12 mouse cellular contexts compared by ENCODE assay signal in the genomic region with DNA sequence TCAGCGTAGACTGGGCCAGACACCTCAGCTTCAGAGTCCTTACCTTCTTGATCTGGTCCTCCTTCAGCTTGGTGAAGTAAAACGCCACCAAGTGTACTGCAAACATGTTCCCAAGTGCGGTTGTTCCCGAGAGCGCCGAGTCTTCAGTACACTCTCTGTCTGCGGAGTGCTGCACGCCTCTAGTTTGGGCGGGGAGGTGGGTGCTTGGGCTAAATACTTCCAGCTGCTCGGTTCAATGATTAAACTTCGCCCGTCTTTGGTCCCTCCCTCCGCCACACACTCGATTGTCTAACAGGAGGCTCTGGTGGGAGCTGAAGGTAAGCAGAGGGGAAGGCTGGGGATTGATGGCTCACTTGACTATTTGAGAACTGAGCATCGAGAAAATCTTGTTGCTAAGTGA. TPM values are rescaled to one million over a fixed set of nuclear protein-coding genes. Genes with fewer than 3 reads are reported as not detected.
A peak's percentile ranks its signal among the peaks of the same experiment; 100 is the strongest.
DNase-seq lines count a peak whose midpoint lies in the region; ATAC-seq and TF ChIP-seq lines count a peak whose summit lies in the region.
"Had no signal": no experiment of that assay in that cellular context is flagged by ENCODE, and none has a peak within 500 bp of the region (broad histone marks: within the 10 kb centered on the region; RNA-seq: fewer than 3 reads in every experiment).

A gene (minus strand): TSS at position 237 of the 400 bp plus-strand sequence.

- DNase-seq in ES-CJ7 (ENCODE audit: low read depth, low spot score): peak; percentile 21
- peak; percentile 39 for DNase-seq in embryo, embryonic 11 days
- peak; percentile 17 for DNase-seq in kidney, postnatal 10 days
- DNase-seq in lung, adult 2 months: peak; percentile 28
- DNase-seq in urinary bladder, adult 18-20 months (ENCODE audit: low spot score in 2 of 2): no peak
- no peak for DNase-seq in cerebellum, postnatal 10 days
- no peak for DNase-seq in layer of hippocampus, postnatal 36 days
- DNase-seq: cerebellum, adult 11-12 months; midbrain, embryonic 14.5 days; right cerebral cortex, postnatal 14 days had no signal

- no peak for TF ChIP-seq CTCF in lung, adult 2 months (IDR thresholded peaks at IDR 0.05; ENCODE audit: insufficient read depth, low read length)

- H3K4me3 ChIP-seq in lung, adult 2 months (replicated peaks; ENCODE audit: extremely low read depth, low read depth, low read length): no peak within 1 kb of the TSS
- H3K4me3 ChIP-seq in hindbrain, embryonic 12.5 days: no peak within 1 kb of the TSS

- H3K27me3 ChIP-seq in hindbrain, embryonic 12.5 days: peaks cover 3% of the 10 kb centered on the region; the same call in 1 of the 2 replicates

- no peak for ATAC-seq in hindbrain, embryonic 12.5 days (ENCODE audit: low FRiP score)

- no peak within 1 kb of the TSS for H3K27ac ChIP-seq in hindbrain, embryonic 12.5 days

- no peak within 1 kb of the TSS for H3K4me2 ChIP-seq in hindbrain, embryonic 12.5 days (replicated peaks)

- no peak for TF ChIP-seq POLR2A in lung, adult 2 months (IDR thresholded peaks at IDR 0.05; ENCODE audit: borderline replicate concordance, extremely low read depth, low read depth, low read length)

- H3K9ac ChIP-seq in hindbrain, embryonic 12.5 days: no peak within 1 kb of the TSS

- WGBS in lung, adult 2 months: 49% methylated on average over 15 of the region's 15 CpGs
- 49% methylated on average over 15 of the region's 15 CpGs for WGBS in hindbrain, embryonic 12.5 days

- no peaks in the 10 kb centered on the region for H3K9me3 ChIP-seq in hindbrain, embryonic 12.5 days (replicated peaks)

- no peaks in the 10 kb centered on the region for H3K36me3 ChIP-seq in hindbrain, embryonic 12.5 days

- H3K4me1 ChIP-seq in lung, adult 2 months (ENCODE audit: control insufficient read depth, insufficient read depth, low read length): no peaks in the 10 kb centered on the region
- H3K4me1 ChIP-seq in hindbrain, embryonic 12.5 days: peaks cover 4% of the 10 kb centered on the region; the same call in 1 of the 2 replicates

RNA-seq across cellular contexts. Expression of the gene that starts here (rescaled TPM):
- 4.7 TPM in 2 replicates for polyA plus RNA-seq in lung, adult 2 months (2012; rRNA removed)
- 1.1 and 1.2 TPM in 2 replicates for polyA plus RNA-seq in hindbrain, embryonic 12.5 days (2016; fragmentation: Nextera tagmentation; extraction: Ambion mirVana)
- 1 to 10 TPM; 3.0 to 3.8 TPM for total RNA-seq in layer of hippocampus, postnatal 36 days (2021)
- total RNA-seq: gastrocnemius, adult 8-10 months had no signal

Comparison
In these comparisons a context has a peak if more than half of its experiments do, and no peak if none do; other contexts are left out.
1. DNase-seq: peak in ES-CJ7 (single experiment), embryo, embryonic 11 days (single experiment), kidney, postnatal 10 days (single experiment) and lung, adult 2 months (single experiment); none in urinary bladder, adult 18-20 months (0 of 2), cerebellum, postnatal 10 days (0 of 2) and layer of hippocampus, postnatal 36 days (0 of 2).